Mouse (Mus musculus) left cerebral cortex, adult 9 months (tissue): ENCODE measurements around the gene Tmem266.
A peak's percentile ranks its signal among the peaks of the same experiment; 100 is the strongest.

Experiments used
- DNase-seq, 2 experiments: peaks; one replicate each; pipeline ENCODE4 v3.0.0; 2022; ENCODE audit warnings: low spot score in 2 of 2

The Tmem266 gene

DNA sequence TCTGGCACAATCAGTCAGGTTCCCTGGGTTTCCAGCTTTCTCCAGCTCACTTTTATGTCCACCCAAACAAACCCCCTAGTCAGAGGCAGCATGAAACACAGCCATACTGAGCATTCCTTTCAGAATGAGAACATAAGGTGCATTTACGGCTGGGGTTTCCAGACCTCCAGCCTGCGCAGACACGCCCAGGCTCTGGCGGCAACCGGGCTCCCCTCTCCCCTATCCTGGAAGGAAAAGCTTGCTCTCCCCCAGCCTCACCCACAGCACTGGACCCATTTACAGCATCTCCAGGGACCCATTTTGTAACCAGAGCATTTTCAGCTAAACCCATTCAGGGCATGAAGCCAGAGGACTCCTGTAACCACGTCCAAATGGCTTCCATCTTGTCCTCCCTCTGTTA, 123.3 kb downstream of the Tmem266 start:
- no peak for DNase-seq

DNA sequence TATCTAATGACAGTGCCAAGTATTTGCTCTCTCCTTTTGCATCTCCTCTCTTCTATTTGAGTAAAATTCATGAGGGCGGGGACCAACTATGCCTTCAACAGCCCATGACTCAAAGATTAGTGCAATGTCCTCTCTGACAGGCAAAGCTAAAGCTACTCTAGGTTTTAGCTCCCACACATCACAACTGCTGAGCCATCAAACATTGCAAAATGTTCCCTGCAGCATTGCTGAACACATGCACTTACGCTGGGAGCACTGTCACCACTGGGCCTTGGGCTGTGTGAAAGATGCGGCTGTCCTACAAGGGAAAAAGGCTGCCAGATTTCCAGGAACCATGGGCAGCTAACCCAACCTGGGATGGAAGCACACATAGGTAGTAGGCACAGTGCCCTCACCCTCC, 124.7 kb downstream of the Tmem266 start:
- peak; percentile 5 to 15 for DNase-seq

DNA sequence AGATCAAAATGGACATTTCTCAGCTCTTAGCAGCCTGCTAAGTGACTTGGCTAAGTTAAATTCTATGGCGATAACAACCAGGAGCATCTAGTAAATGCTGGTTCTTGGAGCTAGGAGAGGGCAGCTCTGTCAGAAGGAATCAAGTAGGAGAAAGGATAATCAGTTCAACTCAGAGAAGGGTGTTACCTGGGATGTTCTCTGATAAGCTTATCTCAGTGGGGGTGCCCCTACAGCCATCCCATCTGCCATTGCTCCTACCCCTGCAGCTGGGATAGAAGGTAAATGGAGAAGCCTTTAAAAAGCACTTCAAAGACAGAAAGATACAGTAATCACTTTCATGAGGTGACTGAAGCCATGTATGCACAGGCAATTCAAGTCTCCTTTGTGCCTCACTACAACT, 126.2 kb downstream of the Tmem266 start:
- DNase-seq = no peak

DNA sequence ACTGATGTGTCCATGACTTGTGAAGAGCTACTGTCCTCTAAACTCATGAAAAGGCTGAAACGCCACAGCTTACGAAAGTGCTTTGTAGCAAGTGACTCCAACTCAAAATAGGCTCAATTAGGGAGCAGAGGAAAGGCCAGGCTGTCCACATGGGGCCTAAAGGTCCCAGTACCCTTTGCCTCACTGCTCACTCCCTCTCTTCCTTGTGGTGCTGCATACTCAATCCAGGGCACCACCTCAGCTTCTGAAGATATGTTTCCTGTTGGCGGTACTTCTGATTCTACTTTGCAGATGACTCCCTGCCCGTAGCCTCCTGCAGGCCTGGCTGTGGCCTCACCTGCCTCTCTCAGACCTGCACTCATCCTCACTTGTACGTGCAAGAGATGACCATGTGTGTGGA, 126.7 kb downstream of the Tmem266 start:
- DNase-seq = no peak

DNA sequence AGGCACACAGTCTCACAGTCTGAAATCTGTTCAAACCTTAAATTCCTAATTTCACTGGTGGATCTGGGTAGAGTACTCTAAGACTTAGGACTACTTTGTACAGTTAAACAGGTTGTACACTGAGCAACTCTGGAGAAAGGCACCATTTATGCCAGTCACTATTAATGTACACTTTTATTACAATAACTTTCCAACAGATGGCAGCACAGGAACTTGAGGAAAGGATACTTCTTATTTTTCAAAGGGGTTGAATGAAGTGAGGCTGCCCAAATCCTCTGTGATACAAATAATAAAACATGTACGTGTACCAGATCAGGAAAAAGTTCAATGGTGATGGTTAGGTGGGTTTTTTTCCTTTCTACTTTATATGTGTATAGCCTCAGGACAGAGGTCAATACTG, 141.7 kb downstream of the Tmem266 start:
- DNase-seq = no peak

DNA sequence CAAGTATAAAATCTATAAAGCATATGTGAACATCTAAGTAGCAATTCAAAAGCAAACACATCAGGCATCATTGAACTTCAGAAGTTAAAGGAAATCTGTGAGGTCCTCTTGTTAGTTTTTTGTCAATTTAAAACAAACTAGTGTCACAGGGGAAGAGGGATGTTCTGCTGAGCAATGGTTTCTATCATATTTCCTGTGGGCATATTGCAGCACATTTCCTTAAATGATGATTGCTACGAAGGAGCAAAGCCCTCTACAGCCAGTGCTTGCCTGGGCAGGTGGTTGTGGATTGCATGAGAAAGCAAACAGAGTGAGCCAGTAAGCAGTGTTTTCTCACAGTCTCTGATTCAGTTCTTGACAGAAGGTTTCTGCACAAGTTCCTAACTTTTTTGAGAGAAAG, 149.4 kb downstream of the Tmem266 start:
- DNase-seq = no peak

DNA sequence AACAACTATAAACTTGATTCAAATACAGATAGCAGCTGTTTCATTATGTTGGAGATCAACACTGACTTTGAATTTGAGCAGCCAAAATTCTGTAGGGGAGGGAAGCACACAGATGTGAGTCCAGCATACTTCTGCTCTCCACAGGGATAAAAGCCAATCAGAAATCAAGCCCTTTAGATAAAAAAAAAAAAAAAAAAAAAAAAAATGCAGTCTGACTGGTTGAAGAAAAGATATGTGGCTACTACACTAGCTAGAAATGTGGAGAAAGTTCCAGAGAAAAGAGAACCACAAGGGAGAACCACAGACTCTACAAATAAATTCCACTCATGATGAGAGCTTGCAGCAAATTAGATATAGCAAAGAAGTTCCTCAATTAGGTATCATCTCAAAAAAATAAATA, 152.0 kb downstream of the Tmem266 start:
- DNase-seq = no peak

DNA sequence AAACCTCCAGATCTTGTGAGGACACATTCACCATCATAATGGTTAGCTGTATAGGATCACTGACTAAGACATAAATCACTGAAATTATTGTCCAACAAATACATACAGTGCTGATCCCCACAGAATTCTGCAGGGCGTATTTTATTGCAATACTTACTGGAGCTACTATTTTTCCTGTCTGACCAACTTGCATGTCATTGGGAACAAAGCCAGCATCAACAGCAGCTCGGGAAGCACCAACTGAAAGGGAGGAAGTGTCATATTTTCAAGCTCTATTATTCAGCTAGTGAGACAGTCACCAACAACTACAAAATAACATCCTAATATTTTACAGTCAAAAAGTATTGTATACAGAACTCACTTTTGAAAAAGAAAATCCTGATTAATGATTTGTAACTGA, 155.4 kb downstream of the Tmem266 start:
- DNase-seq = no peak
